In genomic region chr10:44037918-44038544, GRCm38 (mm10) we compare ENCODE assay signal across 9 mouse cellular contexts.
A peak's percentile ranks its signal among the peaks of the same experiment; 100 is the strongest.
DNase-seq lines count a peak whose midpoint lies in the region; ATAC-seq lines count a peak whose summit lies in the region.
"Had no signal": no experiment of that assay in that cellular context is flagged by ENCODE, and none has a peak within 500 bp of the region (broad histone marks: within the 10 kb centered on the region; RNA-seq: fewer than 3 reads in every experiment).

No protein-coding gene starts in this region.

- no peak for DNase-seq in heart, embryonic 10.5 days (ENCODE audit: low spot score)
- peak; percentile 73 for DNase-seq in CD4-positive, CD25-positive, alpha-beta regulatory T cell, adult 2 months (ENCODE audit: low read depth, low spot score)
- DNase-seq in right cerebral cortex, postnatal 25 days: no peak
- no peak for DNase-seq in kidney, postnatal 10 days
- DNase-seq in midbrain, embryonic 10.5 days (ENCODE audit: low spot score): no peak
- DNase-seq: gastrocnemius, postnatal 14 days had no signal

- ATAC-seq in heart, embryonic 12.5 days (ENCODE audit: insufficient number of reproducible peaks, low FRiP score): no peak
- ATAC-seq in granulocyte monocyte progenitor cell, adult 5-6 weeks (replicated peaks; ENCODE audit: poor library complexity, severe bottlenecking): peak; percentile 70
- ATAC-seq in megakaryocyte progenitor cell, adult 5-6 weeks (replicated peaks; ENCODE audit: poor library complexity): peak; percentile 66

- H3K36me3 ChIP-seq in heart, embryonic 12.5 days: no peaks in the 10 kb centered on the region
- H3K36me3 ChIP-seq in heart, embryonic 10.5 days: no peaks in the 10 kb centered on the region
- no peaks in the 10 kb centered on the region for H3K36me3 ChIP-seq in midbrain, embryonic 10.5 days

- no peaks in the 10 kb centered on the region for H3K9me3 ChIP-seq in heart, embryonic 12.5 days (replicated peaks)
- no peaks in the 10 kb centered on the region for H3K9me3 ChIP-seq in heart, embryonic 10.5 days
- H3K9me3 ChIP-seq in midbrain, embryonic 10.5 days (replicated peaks): no peaks in the 10 kb centered on the region

- H3K27me3 ChIP-seq in heart, embryonic 12.5 days (replicated peaks): no peaks in the 10 kb centered on the region
- no peaks in the 10 kb centered on the region for H3K27me3 ChIP-seq in heart, embryonic 10.5 days (ENCODE audit: insufficient read depth, poor library complexity, severe bottlenecking)
- no peaks in the 10 kb centered on the region for H3K27me3 ChIP-seq in midbrain, embryonic 10.5 days (ENCODE audit: low read depth, poor library complexity, severe bottlenecking)

- no peak overlapping the region for H3K4me3 ChIP-seq in heart, embryonic 12.5 days
- no peak overlapping the region for H3K4me3 ChIP-seq in heart, embryonic 10.5 days
- no peak overlapping the region for H3K4me3 ChIP-seq in midbrain, embryonic 10.5 days

- WGBS in heart, embryonic 12.5 days: 38% methylated on average over 11 of the region's 11 CpGs
- 37% methylated on average over 11 of the region's 11 CpGs for WGBS in heart, embryonic 10.5 days
- 59% methylated on average over 11 of the region's 11 CpGs for WGBS in midbrain, embryonic 10.5 days

- H3K27ac ChIP-seq in heart, embryonic 12.5 days (ENCODE audit: poor library complexity, severe bottlenecking): no peak overlapping the region
- H3K27ac ChIP-seq in heart, embryonic 10.5 days: no peak overlapping the region
- H3K27ac ChIP-seq in midbrain, embryonic 10.5 days (replicated peaks): no peak overlapping the region

- peak overlapping the region; percentile 41 for H3K4me2 ChIP-seq in heart, embryonic 12.5 days

- no peaks in the 10 kb centered on the region for H3K4me1 ChIP-seq in heart, embryonic 12.5 days (replicated peaks)
- 0 out of 2 replicates have a peak, but pooled peaks cover 4% of the 10 kb centered on the region for H3K4me1 ChIP-seq in heart, embryonic 10.5 days
- H3K4me1 ChIP-seq in midbrain, embryonic 10.5 days: no peaks in the 10 kb centered on the region

- H3K9ac ChIP-seq in heart, embryonic 12.5 days: no peak overlapping the region
